Mouse (Mus musculus) hindbrain, embryonic 14.5 days (tissue): ENCODE measurements at regions not wholly inside any gene's neighbourhood (a gene's known extent, or its start where the extent isn't known, plus 50 kb on each side); places are given as distances from the start of the nearest gene placed in this dataset.
A peak's percentile ranks its signal among the peaks of the same experiment; 100 is the strongest.

Source experiments
- ATAC-seq: fragments of 200-750 bp; cut with Nextera tagmentation; 2 replicates; pipeline ENCODE4 v1.8.0; 2017; ENCODE audit warnings: moderate number of reproducible peaks, mild to moderate bottlenecking, moderate TSS enrichment, moderate library complexity; ENCODE audit not compliant: low FRiP score
- DNase-seq: peaks from one replicate; pipeline ENCODE4 v3.0.0-alpha.2; 2015; ENCODE audit warnings: low spot score
- H3K27ac ChIP-seq: fragments of 300-500 bp; sonication (generic); 2 replicates; pipeline ENCODE4 v1.5.1; 2014; ENCODE audit warnings: mild to moderate bottlenecking, moderate library complexity
- H3K27me3 ChIP-seq: fragments of 300-500 bp; sonication (generic); 2 replicates; pipeline ENCODE4 v1.6.1; 2014; ENCODE audit warnings: mild to moderate bottlenecking, low read length, mixed read lengths; ENCODE audit not compliant: control insufficient read depth, insufficient read depth
- H3K36me3 ChIP-seq: fragments of 300-500 bp; sonication (generic); replicated peaks from 2 replicates; pipeline ENCODE4 v1.6.1; 2014; ENCODE audit not compliant: control insufficient read depth, insufficient read depth
- H3K4me1 ChIP-seq: fragments of 300-500 bp; sonication (generic); replicated peaks from 2 replicates; pipeline ENCODE4 v1.6.1; 2014; ENCODE audit warnings: antibody characterized with exemption, low read length, mixed read lengths; ENCODE audit not compliant: control insufficient read depth, insufficient read depth
- H3K4me2 ChIP-seq: fragments of 300-500 bp; sonication (generic); replicated peaks from 2 replicates; pipeline ENCODE4 v1.6.1; 2014; ENCODE audit warnings: mild to moderate bottlenecking, moderate library complexity
- H3K4me3 ChIP-seq: fragments of 300-500 bp; sonication (generic); replicated peaks from 2 replicates; pipeline ENCODE4 v1.5.1; 2014; ENCODE audit warnings: mild to moderate bottlenecking, low read length
- H3K9ac ChIP-seq: fragments of 300-500 bp; sonication (generic); 2 replicates; pipeline ENCODE4 v1.6.1; 2014
- H3K9me3 ChIP-seq: fragments of 300-500 bp; sonication (generic); 2 replicates; pipeline ENCODE4 v1.6.1; 2016; ENCODE audit warnings: low read length; ENCODE audit not compliant: control insufficient read depth
- WGBS: fragments of 180-500 bp; shearing (Covaris S2); extraction: QIAGEN DNeasy Blood & Tissue Kit; methylation state at CpG from one replicate; pipeline ENCODE4 v1.1.7; 2014; 5-methylcytosine and 5-hydroxymethylcytosine counted together

GRCm38 (mm10) chr10:83945503-83945902 is 222.8 kb downstream of the 1500009L16Rik start:
- ATAC-seq (no peak), DNase-seq (no peak)
- Histone ChIP-seq H3K4me3 (no peak overlapping the region), H3K36me3 (no peaks in the 10 kb centered on the region), H3K4me1 (no peaks in the 10 kb centered on the region), H3K27ac (no peak overlapping the region), H3K9ac (no peak overlapping the region), H3K4me2 (no peak overlapping the region), H3K27me3 (no peaks in the 10 kb centered on the region), H3K9me3 (no peaks in the 10 kb centered on the region)
- 88% methylated on average over 9 of the region's 9 CpGs for WGBS

- 85% methylated on average over 11 of the region's 11 CpGs for WGBS
- Histone ChIP-seq H3K27me3 (no peaks in the 10 kb centered on the region), H3K4me1 (no peaks in the 10 kb centered on the region), H3K27ac (no peak overlapping the region), H3K9ac (no peak overlapping the region), H3K4me3 (no peak overlapping the region), H3K36me3 (no peaks in the 10 kb centered on the region), H3K4me2 (no peak overlapping the region), H3K9me3 (no peaks in the 10 kb centered on the region)
- DNase-seq = no peak
- no peak for ATAC-seq
Observed at GRCm38 (mm10) chr10:83946186-83947176, 223.8 kb downstream of the 1500009L16Rik start.

- ATAC-seq = peak; percentile 80; the same call in 1 of the 2 replicates
- no peak overlapping the region for H3K27ac ChIP-seq
- H3K9me3 ChIP-seq = no peaks in the 10 kb centered on the region
- H3K36me3 ChIP-seq = no peaks in the 10 kb centered on the region
- DNase-seq = peak; percentile 68
- no peaks in the 10 kb centered on the region for H3K27me3 ChIP-seq
- no peak overlapping the region for H3K9ac ChIP-seq
- peak overlapping the region; percentile 17; the same call in 1 of the 2 replicates for H3K4me2 ChIP-seq
- 28% methylated on average over 18 of the region's 18 CpGs for WGBS
- no peak overlapping the region for H3K4me3 ChIP-seq
- no peaks in the 10 kb centered on the region for H3K4me1 ChIP-seq
Observed at GRCm38 (mm10) chr10:83957118-83957759, 234.6 kb downstream of the 1500009L16Rik start.

- Histone ChIP-seq H3K4me3 (no peak overlapping the region), H3K4me2 (no peak overlapping the region), H3K27ac (0 out of 2 replicates have a peak overlapping the region, but pooled peaks have one; percentile 32), H3K9me3 (no peaks in the 10 kb centered on the region), H3K36me3 (no peaks in the 10 kb centered on the region), H3K27me3 (no peaks in the 10 kb centered on the region), H3K9ac (no peak overlapping the region), H3K4me1 (no peaks in the 10 kb centered on the region)
- ATAC-seq (no peak), DNase-seq (no peak)
- 86% methylated on average over 3 of the region's 3 CpGs for whole genome bisulfite sequencing
Observed at GRCm38 (mm10) chr10:83958397-83958796, 235.7 kb downstream of the 1500009L16Rik start.

- no peak for ATAC-seq
- no peaks in the 10 kb centered on the region for H3K4me1 ChIP-seq
- no peak overlapping the region for H3K9ac ChIP-seq
- no peak overlapping the region for H3K4me2 ChIP-seq
- DNase-seq = no peak
- no peaks in the 10 kb centered on the region for H3K27me3 ChIP-seq
- 0 out of 2 replicates have a peak overlapping the region, but pooled peaks have one; percentile 32 for H3K27ac ChIP-seq
- H3K9me3 ChIP-seq = no peaks in the 10 kb centered on the region
- H3K36me3 ChIP-seq = no peaks in the 10 kb centered on the region
- no peak overlapping the region for H3K4me3 ChIP-seq
- 76% methylated on average over 2 of the region's 2 CpGs for WGBS
Observed at GRCm38 (mm10) chr10:83958826-83959225, 236.2 kb downstream of the 1500009L16Rik start.

GRCm38 (mm10) chr10:83963232-83963760 is 240.6 kb downstream of the 1500009L16Rik start:
- Histone ChIP-seq H3K27ac (no peak overlapping the region), H3K36me3 (no peaks in the 10 kb centered on the region), H3K27me3 (no peaks in the 10 kb centered on the region), H3K9ac (no peak overlapping the region), H3K4me2 (no peak overlapping the region), H3K4me1 (peaks cover 12% of the 10 kb centered on the region; the same call in 1 of the 2 replicates), H3K9me3 (no peaks in the 10 kb centered on the region), H3K4me3 (no peak overlapping the region)
- WGBS = 75% methylated on average over 12 of the region's 12 CpGs
- no peak for ATAC-seq
- no peak for DNase-seq

- Histone ChIP-seq H3K36me3 (no peaks in the 10 kb centered on the region), H3K4me1 (peaks cover 12% of the 10 kb centered on the region; the same call in 1 of the 2 replicates), H3K27ac (no peak overlapping the region), H3K9ac (no peak overlapping the region), H3K27me3 (no peaks in the 10 kb centered on the region), H3K4me3 (no peak overlapping the region), H3K4me2 (no peak overlapping the region), H3K9me3 (no peaks in the 10 kb centered on the region)
- DNase-seq (peak; percentile 50), ATAC-seq (no peak)
- 28% methylated on average over 12 of the region's 12 CpGs for WGBS
Observed at GRCm38 (mm10) chr10:83963779-83964643, 241.3 kb downstream of the 1500009L16Rik start.

- Histone ChIP-seq H3K36me3 (no peaks in the 10 kb centered on the region), H3K4me3 (no peak overlapping the region), H3K27me3 (no peaks in the 10 kb centered on the region), H3K9me3 (no peaks in the 10 kb centered on the region), H3K4me2 (no peak overlapping the region), H3K27ac (no peak overlapping the region), H3K4me1 (peaks cover 12% of the 10 kb centered on the region; the same call in 1 of the 2 replicates), H3K9ac (no peak overlapping the region)
- ATAC-seq = no peak
- WGBS = 42% methylated on average over 5 of the region's 5 CpGs
- no peak for DNase-seq
Observed at GRCm38 (mm10) chr10:83964838-83965237, 242.2 kb downstream of the 1500009L16Rik start.
